Mouse (Mus musculus) embryonic stem cell, embryonic (primary cell): ENCODE results near the gene Fmc1.
"Not testable (repeated sequence)": the region's sequence is repeated elsewhere in the genome, so short reads cannot be mapped to it uniquely, and the experiment has no call there.

Source experiments
- CTCF ChIA-PET, 4 experiments: fragments of 300-600 bp in 2 of 4; fragments of 350-600 bp in 2 of 4; sonication (Branson Sonifier 250); formaldehyde crosslinking; loops; one replicate each; lab custom pipeline; 2022; ENCODE audit warnings: inconsistent platforms in 2 of 4; lab: Charles Lee
- POLR2A ChIA-PET, 4 experiments: fragments of 300-600 bp in 2 of 4; fragments of 350-600 bp in 2 of 4; sonication (Branson Sonifier 250); formaldehyde crosslinking; loops; one replicate each; lab custom pipeline; 2022; ENCODE audit warnings: antibody characterized with exemption in 4 of 4, inconsistent platforms in 1 of 4; lab: Charles Lee

Fmc1 gene

DNA sequence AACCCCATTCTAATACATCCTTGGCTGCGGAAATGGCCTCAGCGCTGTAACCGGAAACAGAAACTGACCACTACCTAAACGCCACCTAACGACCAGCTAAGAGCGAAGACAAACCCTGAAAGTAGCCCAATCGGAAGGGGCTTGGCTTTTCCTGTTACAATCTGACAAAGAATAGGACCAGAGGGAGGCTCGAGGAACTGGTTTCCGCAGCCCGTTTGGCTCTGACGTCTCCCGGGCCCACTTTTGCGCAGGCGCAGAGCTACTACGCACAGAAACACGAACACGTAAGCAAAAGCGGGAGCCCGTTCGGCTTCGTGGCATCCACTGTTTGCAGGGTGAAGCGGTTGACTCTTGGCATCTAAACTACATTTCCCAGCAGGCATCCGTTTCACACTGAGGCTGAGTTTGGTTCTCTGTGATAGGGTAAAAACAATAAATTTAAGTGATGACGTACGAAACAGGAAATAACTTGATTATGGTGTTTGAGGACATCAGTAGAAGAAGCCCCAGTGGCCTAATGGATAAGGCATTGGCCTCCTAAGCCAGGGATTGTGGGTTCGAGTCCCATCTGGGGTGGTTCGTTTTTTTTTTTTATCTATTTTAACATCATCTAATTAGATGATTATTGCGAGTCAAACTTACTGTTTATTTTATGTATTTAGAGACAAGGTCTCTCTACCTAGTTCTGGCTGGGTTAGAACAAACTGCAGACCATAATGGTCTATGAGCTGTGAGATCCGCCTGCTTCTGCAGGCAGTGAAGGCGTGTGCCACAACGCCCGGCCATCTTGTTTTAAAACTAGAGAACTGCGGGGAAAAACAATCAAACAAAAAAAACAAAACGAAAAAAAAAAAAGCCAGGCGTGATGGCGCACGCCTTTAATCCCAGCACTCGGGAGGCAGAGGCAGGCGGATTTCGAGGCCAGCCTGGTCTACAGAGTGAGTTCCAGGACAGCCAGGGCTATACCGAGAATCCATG is at the start of gene Fmc1:
Fmc1 (plus strand) TSS at position 75 of the 978 bp plus-strand sequence.
- CTCF ChIA-PET = interaction anchor here in 3 of 4 experiments (0.5 to 4.2 kb wide), 13 partner anchors 11 to 235 kb away, joined by 3 to 36 read pairs (median 4); partner anchors contain the start of genes Luc7l2 (in 1 of the 3), Ttc26 (in 1 of the 3), Zc3hav1 (in 1 of the 3) and Zc3hav1l (in 1 of the 3)
- POLR2A ChIA-PET = interaction anchor here (0.6 to 5.1 kb wide), 69 partner anchors 9 to 1742 kb away, joined by 3 to 188 read pairs (median 5); partner anchors contain the start of genes Klrg2 (in 4 of the 4), Luc7l2 (in 4 of the 4), Ttc26 (in 3 of the 4) and Ubn2 (in 2 of the 4)

- POLR2A ChIA-PET = interaction anchor here in 3 of 4 experiments (0.6 to 2.6 kb wide), 14 partner anchors 12 to 59 kb away, joined by 3 to 12 read pairs (median 4); partner anchors contain the start of genes Fmc1 (in 3 of the 3), Luc7l2 (in 1 of the 3) and Ubn2 (in 1 of the 3)
Measured at GRCm38 (mm10) chr6:38492550-38492949, 40.8 kb upstream of the Fmc1 start.

DNA sequence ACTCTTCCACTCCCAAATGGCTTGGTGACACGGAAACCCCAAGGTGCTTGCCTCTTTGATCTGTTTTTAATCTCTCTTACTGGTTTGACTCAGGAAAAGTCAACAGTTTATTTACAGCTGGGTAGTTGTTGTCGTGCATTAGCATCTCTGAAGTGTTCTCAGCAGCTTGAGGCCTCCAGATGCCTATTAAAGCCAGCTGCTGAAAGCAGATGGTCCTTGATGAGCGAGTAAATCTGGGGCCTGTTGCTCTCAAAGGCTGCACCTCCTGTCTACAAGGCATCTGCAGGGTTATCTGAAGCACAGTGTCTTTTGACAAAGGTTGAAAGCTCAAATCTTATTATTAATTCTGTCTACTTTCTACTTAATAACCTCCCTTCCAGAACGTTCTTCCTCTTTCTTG is 37.7 kb upstream of the Fmc1 start:
- CTCF ChIA-PET = no interaction called here
- POLR2A ChIA-PET = interaction anchor here in 2 of 4 experiments (0.5 to 1.1 kb wide), 5 partner anchors 10 to 139 kb away, joined by 3 to 5 read pairs (median 3); partner anchors contain the start of gene Fmc1 (in 1 of the 2)

More at GRCm38 (mm10) chr6:38492550-38492949, 40.8 kb upstream of the Fmc1 start:
- CTCF ChIA-PET = interaction anchor here (0.6 to 1.9 kb wide), 27 partner anchors 10 to 421 kb away, joined by 3 to 36 read pairs (median 4); partner anchors contain the start of genes Fmc1 (in 2 of the 4), Luc7l2 (in 1 of the 4) and Ttc26 (in 1 of the 4)

GRCm38 (mm10) chr6:38512096-38512495 is 21.2 kb upstream of the Fmc1 start:
- ChIA-PET CTCF (interaction anchor here (0.7 to 1.8 kb wide), 8 partner anchors 9 to 920 kb away, joined by 3 to 5 read pairs (median 4); no protein-coding TSS in a partner anchor), POLR2A (interaction anchor here in 2 of 4 experiments (0.7 to 1.6 kb wide), 11 partner anchors 8 to 822 kb away, joined by 3 to 8 read pairs (median 4); partner anchors contain the start of genes Fmc1 (in 1 of the 2) and Luc7l2 (in 1 of the 2))

- ChIA-PET CTCF (interaction anchor here (0.6 to 1.8 kb wide), 5 partner anchors 10 to 412 kb away, joined by 3 to 5 read pairs (median 3); no protein-coding TSS in a partner anchor), POLR2A (interaction anchor here in 3 of 4 experiments (0.6 to 3.0 kb wide), 9 partner anchors 16 to 63 kb away, joined by 3 to 10 read pairs (median 4); partner anchors contain the start of genes Luc7l2 (in 2 of the 3) and Fmc1 (in 1 of the 3))
Measured at GRCm38 (mm10) chr6:38512830-38513229, 20.5 kb upstream of the Fmc1 start.

DNA sequence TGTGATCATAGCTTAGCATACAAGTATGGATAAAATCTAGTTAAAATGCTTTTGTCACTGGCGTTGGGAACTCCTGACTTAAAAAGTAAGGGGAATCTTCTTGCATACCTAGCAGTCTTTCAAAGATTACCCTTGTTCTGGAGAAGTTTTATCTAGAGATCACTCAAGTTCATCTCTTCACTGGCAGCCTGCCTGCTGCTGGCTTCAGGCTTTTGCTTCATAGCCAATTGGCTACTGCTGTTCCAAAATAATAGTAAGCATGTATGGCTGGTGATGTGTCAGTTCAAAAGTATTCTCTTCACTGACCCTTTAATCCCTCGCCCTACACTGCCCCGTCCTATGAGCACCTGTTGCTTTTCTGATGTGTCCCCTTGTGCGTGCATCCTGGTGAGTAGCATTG is 18.1 kb upstream of the Fmc1 start:
- CTCF ChIA-PET = interaction anchor here in 1 of 4 experiments (1.5 kb wide), 1 partner anchor 23 kb away, joined by 4 read pairs; no protein-coding TSS in a partner anchor
- POLR2A ChIA-PET = interaction anchor here in 2 of 4 experiments (0.8 to 3.0 kb wide), 8 partner anchors 8 to 222 kb away, joined by 3 to 11 read pairs (median 4); partner anchors contain the start of genes Fmc1 (in 1 of the 2) and Luc7l2 (in 1 of the 2)

- ChIA-PET POLR2A (interaction anchor here (0.6 to 4.1 kb wide), 14 partner anchors 9 to 89 kb away, joined by 3 to 34 read pairs (median 4); partner anchors contain the start of genes Fmc1 (in 3 of the 4) and Luc7l2 (in 2 of the 4)), CTCF (interaction anchor here in 3 of 4 experiments (0.5 to 1.5 kb wide), 6 partner anchors 10 to 219 kb away, joined by 3 to 10 read pairs (median 5); partner anchors contain the start of gene Luc7l2 (in 1 of the 3))
Measured at GRCm38 (mm10) chr6:38523851-38524250, 9.5 kb upstream of the Fmc1 start.

DNA sequence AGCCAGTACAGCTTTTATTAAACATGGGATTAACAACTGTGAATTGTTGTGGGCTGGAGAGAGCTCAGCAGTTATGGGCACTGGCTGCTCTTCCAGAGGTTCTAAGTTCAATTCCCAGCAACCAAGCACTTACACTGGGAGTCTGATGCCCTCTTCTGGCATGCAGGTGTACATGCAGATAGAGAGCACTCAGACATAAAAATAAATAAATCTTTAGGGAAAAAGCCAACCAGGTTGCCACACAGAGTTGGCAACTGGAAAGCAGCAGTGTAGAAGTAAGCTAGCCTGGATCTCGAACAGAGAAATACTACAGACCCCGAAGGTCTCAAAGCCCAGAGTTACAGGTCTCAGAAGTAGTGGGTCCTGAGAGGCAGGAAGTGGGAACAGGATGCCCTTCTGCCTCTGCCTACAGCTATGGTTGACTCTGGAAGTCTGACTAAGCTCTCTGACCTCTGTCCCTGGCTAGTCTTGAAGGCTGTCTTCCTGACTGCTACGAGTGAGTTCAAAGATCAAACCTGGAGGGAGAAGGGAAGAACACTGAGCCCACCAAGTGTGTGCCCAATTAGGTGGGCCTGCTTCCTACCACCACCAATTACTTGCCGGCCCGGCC is 2.0 kb upstream of the Fmc1 start:
- ChIA-PET CTCF (interaction anchor here (0.6 to 4.2 kb wide), 13 partner anchors 14 to 1053 kb away, joined by 3 to 36 read pairs (median 4); no protein-coding TSS in a partner anchor), POLR2A (interaction anchor here (0.6 to 5.1 kb wide), 18 partner anchors 8 to 152 kb away, joined by 3 to 179 read pairs (median 4); partner anchors contain the start of genes Luc7l2 (in 3 of the 4), Ttc26 (in 1 of the 4) and Ubn2 (in 1 of the 4))

- POLR2A ChIA-PET = interaction anchor here (0.6 to 5.1 kb wide), 74 partner anchors 8 to 1068 kb away, joined by 3 to 188 read pairs (median 4); partner anchors contain the start of genes Klrg2 (in 4 of the 4), Luc7l2 (in 4 of the 4), Ttc26 (in 3 of the 4) and Ubn2 (in 2 of the 4)
- CTCF ChIA-PET = interaction anchor here in 3 of 4 experiments (0.6 to 4.2 kb wide), 12 partner anchors 12 to 853 kb away, joined by 3 to 36 read pairs (median 4); partner anchors contain the start of genes Ttc26 (in 1 of the 3), Zc3hav1 (in 1 of the 3) and Zc3hav1l (in 1 of the 3)
Measured at GRCm38 (mm10) chr6:38532500-38533420, 542 bp upstream of the Fmc1 start.

GRCm38 (mm10) chr6:38534640-38535365 is 1.5 kb downstream of the Fmc1 start:
- POLR2A ChIA-PET = interaction anchor here (0.5 to 5.1 kb wide), 38 partner anchors 8 to 1824 kb away, joined by 3 to 188 read pairs (median 3); partner anchors contain the start of genes Luc7l2 (in 4 of the 4), Klrg2 (in 2 of the 4), Creb3l2 (in 1 of the 4) and Ttc26 (in 1 of the 4)
- CTCF ChIA-PET = interaction anchor here (0.6 to 2.2 kb wide), 16 partner anchors 8 to 443 kb away, joined by 3 to 11 read pairs (median 4); partner anchors contain the start of gene Luc7l2 (in 3 of the 4)

DNA sequence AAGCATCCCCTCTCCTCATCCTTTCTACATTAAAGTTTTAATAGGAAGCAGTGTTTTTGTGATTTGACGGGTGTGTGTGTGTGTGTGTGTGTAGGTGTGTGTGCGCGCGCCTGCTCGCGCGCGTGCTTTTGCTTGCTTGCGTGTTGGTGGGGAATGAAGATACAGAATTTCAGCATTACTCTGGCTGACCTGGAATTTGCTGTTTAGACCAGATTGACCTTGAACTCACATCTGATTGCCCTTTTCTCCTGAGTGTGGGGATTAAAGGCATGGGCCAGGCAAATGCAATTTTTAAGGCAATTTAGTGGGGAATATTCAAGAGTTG is 2.0 kb downstream of the Fmc1 start:
- CTCF ChIA-PET = interaction anchor here (0.6 to 1.9 kb wide), 15 partner anchors 8 to 444 kb away, joined by 3 to 11 read pairs (median 3); partner anchors contain the start of gene Luc7l2 (in 3 of the 4)
- POLR2A ChIA-PET = interaction anchor here (0.6 to 5.1 kb wide), 30 partner anchors 8 to 1094 kb away, joined by 3 to 188 read pairs (median 3); partner anchors contain the start of genes Luc7l2 (in 4 of the 4), Creb3l2 (in 1 of the 4), Ttc26 (in 1 of the 4) and Ubn2 (in 1 of the 4)

- ChIA-PET CTCF (no interaction called here), POLR2A (no interaction called here)
Measured at GRCm38 (mm10) chr6:38535788-38536187, 2.5 kb downstream of the Fmc1 start.

GRCm38 (mm10) chr6:38544141-38544540 is 10.8 kb downstream of the Fmc1 start:
- CTCF ChIA-PET = interaction anchor here in 2 of 4 experiments (0.6 to 1.1 kb wide), 3 partner anchors 9 to 84 kb away, joined by 3 to 4 read pairs (median 3); partner anchors contain the start of gene Fmc1 (in 1 of the 2)

GRCm38 (mm10) chr6:38547005-38547404 is 13.7 kb downstream of the Fmc1 start:
- POLR2A ChIA-PET = interaction anchor here in 2 of 4 experiments (1.9 to 9.0 kb wide), 3 partner anchors 13 to 18 kb away, joined by 7 to 188 read pairs (median 179); partner anchors contain the start of gene Fmc1 (in 2 of the 2)
- CTCF ChIA-PET = not testable (repeated sequence)

More at GRCm38 (mm10) chr6:38544141-38544540, 10.8 kb downstream of the Fmc1 start:
- POLR2A ChIA-PET = interaction anchor here in 3 of 4 experiments (0.6 to 9.0 kb wide), 10 partner anchors 9 to 77 kb away, joined by 3 to 179 read pairs (median 4); partner anchors contain the start of gene Fmc1 (in 3 of the 3)
